Mouse (Mus musculus) spleen, postnatal 4 days (tissue): ENCODE measurements around the gene Arhgef25.
A peak's percentile ranks its signal among the peaks of the same experiment; 100 is the strongest.
"Not testable (repeated sequence)": the region's sequence is repeated elsewhere in the genome, so short reads cannot be mapped to it uniquely, and the experiment has no call there.

Experiments
- DNase-seq, 2 experiments: peaks; one replicate each; pipeline ENCODE4 v3.0.0; 2022; ENCODE audit warnings: low spot score in 2 of 2

Gene Arhgef25

GRCm38 (mm10) chr10:127205373-127205772, 15.5 kb upstream of the Arhgef25 start:
- peak in 1 of 2 experiments; percentile 58 for DNase-seq

- DNase-seq, result no peak
Measured at GRCm38 (mm10) chr10:127204589-127204988, 14.7 kb upstream of the Arhgef25 start.

GRCm38 (mm10) chr10:127203106-127203505, 13.2 kb upstream of the Arhgef25 start:
- no peak for DNase-seq

- peak in 1 of 2 experiments; percentile 52 for DNase-seq
Measured at GRCm38 (mm10) chr10:127200279-127200678, 10.4 kb upstream of the Arhgef25 start.

GRCm38 (mm10) chr10:127199474-127199873, 9.6 kb upstream of the Arhgef25 start:
- DNase-seq, result peak in 1 of 2 experiments; percentile 57

- peak in 1 of 2 experiments; percentile 61 for DNase-seq
Measured at GRCm38 (mm10) chr10:127199068-127199467, 9.2 kb upstream of the Arhgef25 start.

GRCm38 (mm10) chr10:127198492-127198891, 8.6 kb upstream of the Arhgef25 start:
- DNase-seq, result no peak

GRCm38 (mm10) chr10:127197505-127198110, 7.7 kb upstream of the Arhgef25 start:
- DNase-seq, result peak in 1 of 2 experiments; percentile 55

GRCm38 (mm10) chr10:127197104-127197503, 7.2 kb upstream of the Arhgef25 start:
- DNase-seq, result peak in 1 of 2 experiments; percentile 60

GRCm38 (mm10) chr10:127196392-127196791, 6.5 kb upstream of the Arhgef25 start:
- DNase-seq, result peak in 1 of 2 experiments; percentile 59

- peak in 1 of 2 experiments; percentile 73 for DNase-seq
Measured at GRCm38 (mm10) chr10:127195328-127196129, 5.6 kb upstream of the Arhgef25 start, which contains the start of gene Dtx3. Gene Dtx3 (minus strand): TSS chr10:127195728.

GRCm38 (mm10) chr10:127194428-127195327, 4.8 kb upstream of the Arhgef25 start:
- peak; percentile 61 to 82 for DNase-seq

- no peak for DNase-seq
Measured at GRCm38 (mm10) chr10:127193011-127193410, 3.1 kb upstream of the Arhgef25 start.

- DNase-seq, result not testable (repeated sequence)
Measured at GRCm38 (mm10) chr10:127192057-127192328, 2.1 kb upstream of the Arhgef25 start.

- DNase-seq, result no peak
Measured at GRCm38 (mm10) chr10:127191191-127192056, 1.5 kb upstream of the Arhgef25 start.

GRCm38 (mm10) chr10:127190398-127191190, 711 bp upstream of the Arhgef25 start:
- DNase-seq, result no peak

GRCm38 (mm10) chr10:127189116-127189650, 700 bp downstream of the Arhgef25 start:
- peak; percentile 58 to 82 for DNase-seq

GRCm38 (mm10) chr10:127188465-127189115, 1.3 kb downstream of the Arhgef25 start:
- DNase-seq, result peak in 1 of 2 experiments; percentile 39

GRCm38 (mm10) chr10:127188079-127188453, 1.8 kb downstream of the Arhgef25 start:
- no peak for DNase-seq
